Mouse (Mus musculus): ENCODE results near the gene Rrbp1. TPM values are rescaled to one million over a fixed set of nuclear protein-coding genes. Genes with fewer than 3 reads are reported as not detected.
A peak's percentile ranks its signal among the peaks of the same experiment; 100 is the strongest.

Gene Rrbp1
- polyA plus RNA-seq, 1 experiment from 2014 or later = 106 TPM

DNA sequence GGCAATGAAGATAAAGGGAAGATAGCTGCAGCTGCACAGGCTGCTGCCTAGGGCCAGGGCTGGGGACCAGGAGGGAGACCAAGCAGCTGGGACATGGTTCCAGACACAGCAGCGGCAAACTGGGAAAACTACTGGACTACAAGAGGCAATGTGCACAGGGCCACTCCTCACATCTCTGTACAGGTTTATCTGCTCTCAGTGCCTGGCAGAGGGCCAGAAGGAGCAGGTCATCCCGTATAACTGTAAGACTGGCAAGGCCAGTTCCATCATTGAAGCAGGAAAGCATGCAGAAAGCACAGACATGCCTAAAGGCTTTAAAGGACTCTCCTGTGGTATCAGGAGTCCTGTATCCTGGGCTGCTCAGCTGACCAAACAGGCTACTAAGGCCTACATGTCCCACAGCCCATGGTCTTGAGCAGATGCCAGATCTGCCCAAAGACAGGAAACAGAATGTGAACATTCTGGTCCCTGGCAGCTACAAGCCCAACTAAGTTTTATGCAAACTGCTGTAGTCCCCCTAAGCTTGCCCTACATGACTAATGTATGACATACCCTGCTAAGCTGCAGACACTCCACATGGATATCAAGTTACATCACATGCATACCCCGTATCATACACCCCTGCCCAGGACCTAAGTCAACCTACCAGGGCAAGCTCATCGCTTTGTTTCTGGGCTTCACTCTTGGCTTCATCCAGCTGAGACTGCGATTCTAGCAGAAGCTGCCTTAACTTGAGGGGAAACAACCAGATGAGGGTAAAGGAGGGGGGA, 59.3 kb downstream of the Rrbp1 start:
- no peaks in the 10 kb centered on the region for H3K9me3 ChIP-seq (ENCODE audit: control insufficient read depth, low read length)
- peaks cover 58% of the 10 kb centered on the region for H3K36me3 ChIP-seq (ENCODE audit: control insufficient read depth, insufficient read depth, low read length)
- WGBS = 73% methylated on average over 5 of the region's 5 CpGs
- peak; percentile 39; the same call in 1 of the 2 replicates for ATAC-seq
- H3K4me2 ChIP-seq (ENCODE audit: low read depth, low read length) = no peak overlapping the region
- no peak overlapping the region for H3K9ac ChIP-seq (ENCODE audit: low read depth, low read length)
- no peak overlapping the region for H3K4me3 ChIP-seq (ENCODE audit: low read length)
- H3K4me1 ChIP-seq (ENCODE audit: control insufficient read depth, insufficient read depth, low read length) = peaks cover 7% of the 10 kb centered on the region; the same call in 1 of the 2 replicates
- no peaks in the 10 kb centered on the region for H3K27me3 ChIP-seq (replicated peaks; ENCODE audit: control insufficient read depth, insufficient read depth, low read length)
- H3K27ac ChIP-seq (ENCODE audit: low read length) = no peak overlapping the region

GRCm38 (mm10) chr2:143951028-143951420, 60.0 kb downstream of the Rrbp1 start:
- Histone ChIP-seq H3K9ac (ENCODE audit: low read depth, low read length) (no peak overlapping the region), H3K27ac (ENCODE audit: low read length) (no peak overlapping the region), H3K4me3 (ENCODE audit: low read length) (no peak overlapping the region), H3K4me1 (ENCODE audit: control insufficient read depth, insufficient read depth, low read length) (peaks cover 7% of the 10 kb centered on the region; the same call in 1 of the 2 replicates), H3K9me3 (ENCODE audit: control insufficient read depth, low read length) (no peaks in the 10 kb centered on the region), H3K27me3 (replicated peaks; ENCODE audit: control insufficient read depth, insufficient read depth, low read length) (no peaks in the 10 kb centered on the region), H3K4me2 (ENCODE audit: low read depth, low read length) (no peak overlapping the region), H3K36me3 (ENCODE audit: control insufficient read depth, insufficient read depth, low read length) (peaks cover 59% of the 10 kb centered on the region)
- WGBS = 86% methylated on average over 1 of the region's 1 CpGs
- no peak for ATAC-seq

- Histone ChIP-seq H3K9me3 (ENCODE audit: control insufficient read depth, low read length) (no peaks in the 10 kb centered on the region), H3K27me3 (replicated peaks; ENCODE audit: control insufficient read depth, insufficient read depth, low read length) (no peaks in the 10 kb centered on the region), H3K4me2 (ENCODE audit: low read depth, low read length) (no peak overlapping the region), H3K4me3 (ENCODE audit: low read length) (no peak overlapping the region), H3K9ac (ENCODE audit: low read depth, low read length) (no peak overlapping the region), H3K4me1 (ENCODE audit: control insufficient read depth, insufficient read depth, low read length) (peaks cover 7% of the 10 kb centered on the region; the same call in 1 of the 2 replicates), H3K36me3 (ENCODE audit: control insufficient read depth, insufficient read depth, low read length) (peaks cover 60% of the 10 kb centered on the region), H3K27ac (ENCODE audit: low read length) (no peak overlapping the region)
- no peak for ATAC-seq
- 83% methylated on average over 5 of the region's 5 CpGs for WGBS
These were observed 60.6 kb downstream of the Rrbp1 start for GRCm38 (mm10) chr2:143950290-143951027.

DNA sequence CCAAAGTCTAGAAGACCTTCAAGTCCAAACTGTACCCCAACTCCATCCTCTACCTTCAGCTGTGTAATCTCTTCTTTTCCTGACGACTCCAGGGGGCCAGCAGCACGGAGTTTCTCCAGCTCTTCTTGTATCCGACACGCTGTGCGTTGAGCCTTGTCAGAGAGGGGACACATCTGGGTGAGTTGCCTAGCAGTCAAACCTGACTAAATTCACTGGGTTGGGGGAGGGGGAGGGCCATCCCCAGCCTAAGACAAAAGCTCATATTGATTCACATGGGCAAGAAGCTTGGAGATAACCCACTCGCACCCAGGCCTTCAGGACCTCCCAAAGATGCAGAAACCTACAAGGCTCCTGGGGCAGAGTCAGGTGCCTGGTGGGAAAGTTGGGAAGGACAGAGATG, 61.8 kb downstream of the Rrbp1 start:
- no peak overlapping the region for H3K4me2 ChIP-seq (ENCODE audit: low read depth, low read length)
- H3K27me3 ChIP-seq (replicated peaks; ENCODE audit: control insufficient read depth, insufficient read depth, low read length) = no peaks in the 10 kb centered on the region
- H3K36me3 ChIP-seq (ENCODE audit: control insufficient read depth, insufficient read depth, low read length) = peaks cover 60% of the 10 kb centered on the region
- ATAC-seq = no peak
- 94% methylated on average over 6 of the region's 6 CpGs for WGBS
- no peak overlapping the region for H3K4me3 ChIP-seq (ENCODE audit: low read length)
- peaks cover 7% of the 10 kb centered on the region; the same call in 1 of the 2 replicates for H3K4me1 ChIP-seq (ENCODE audit: control insufficient read depth, insufficient read depth, low read length)
- H3K27ac ChIP-seq (ENCODE audit: low read length) = no peak overlapping the region
- no peaks in the 10 kb centered on the region for H3K9me3 ChIP-seq (ENCODE audit: control insufficient read depth, low read length)
- no peak overlapping the region for H3K9ac ChIP-seq (ENCODE audit: low read depth, low read length)

DNA sequence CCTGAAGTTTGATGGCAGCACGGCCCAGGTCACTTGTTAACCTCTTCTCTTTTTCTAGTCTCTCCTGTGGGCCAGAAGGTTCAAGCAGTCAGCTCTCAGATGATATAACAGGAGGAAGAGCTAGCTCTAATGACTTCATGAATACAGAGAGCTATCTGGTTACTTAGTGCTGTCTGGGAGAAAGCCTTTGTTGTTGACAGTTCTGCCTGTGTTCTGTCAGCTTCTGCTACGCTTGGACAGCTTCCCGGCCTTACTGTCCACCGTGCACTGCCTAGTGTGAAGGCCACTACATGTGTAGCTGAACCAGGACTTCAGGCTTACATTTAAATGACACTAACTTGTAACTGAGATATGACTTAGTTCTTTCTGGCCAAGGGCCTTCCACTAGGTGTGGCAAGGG, 62.6 kb downstream of the Rrbp1 start:
- WGBS = 78% methylated on average over 4 of the region's 4 CpGs
- Histone ChIP-seq H3K9ac (ENCODE audit: low read depth, low read length) (no peak overlapping the region), H3K4me1 (ENCODE audit: control insufficient read depth, insufficient read depth, low read length) (peaks cover 7% of the 10 kb centered on the region; the same call in 1 of the 2 replicates), H3K4me2 (ENCODE audit: low read depth, low read length) (no peak overlapping the region), H3K4me3 (ENCODE audit: low read length) (no peak overlapping the region), H3K27me3 (replicated peaks; ENCODE audit: control insufficient read depth, insufficient read depth, low read length) (no peaks in the 10 kb centered on the region), H3K36me3 (ENCODE audit: control insufficient read depth, insufficient read depth, low read length) (peaks cover 56% of the 10 kb centered on the region), H3K9me3 (ENCODE audit: control insufficient read depth, low read length) (no peaks in the 10 kb centered on the region), H3K27ac (ENCODE audit: low read length) (peak overlapping the region; percentile 12; the same call in 1 of the 2 replicates)
- ATAC-seq = no peak

GRCm38 (mm10) chr2:143947981-143948380, 63.1 kb downstream of the Rrbp1 start:
- Histone ChIP-seq H3K27me3 (replicated peaks; ENCODE audit: control insufficient read depth, insufficient read depth, low read length) (no peaks in the 10 kb centered on the region), H3K27ac (ENCODE audit: low read length) (peak overlapping the region; percentile 12), H3K4me1 (ENCODE audit: control insufficient read depth, insufficient read depth, low read length) (peaks cover 7% of the 10 kb centered on the region; the same call in 1 of the 2 replicates), H3K9ac (ENCODE audit: low read depth, low read length) (no peak overlapping the region), H3K36me3 (ENCODE audit: control insufficient read depth, insufficient read depth, low read length) (peaks cover 54% of the 10 kb centered on the region), H3K4me2 (ENCODE audit: low read depth, low read length) (no peak overlapping the region), H3K9me3 (ENCODE audit: control insufficient read depth, low read length) (no peaks in the 10 kb centered on the region), H3K4me3 (ENCODE audit: low read length) (no peak overlapping the region)
- no peak for ATAC-seq
- WGBS = 75% methylated on average over 3 of the region's 3 CpGs

GRCm38 (mm10) chr2:143946399-143946798, 64.7 kb downstream of the Rrbp1 start:
- 86% methylated on average over 2 of the region's 2 CpGs for WGBS
- peaks cover 4% of the 10 kb centered on the region; the same call in 1 of the 2 replicates for H3K4me1 ChIP-seq (ENCODE audit: control insufficient read depth, insufficient read depth, low read length)
- H3K9me3 ChIP-seq (ENCODE audit: control insufficient read depth, low read length) = no peaks in the 10 kb centered on the region
- peaks cover 50% of the 10 kb centered on the region for H3K36me3 ChIP-seq (ENCODE audit: control insufficient read depth, insufficient read depth, low read length)
- H3K4me2 ChIP-seq (ENCODE audit: low read depth, low read length) = no peak overlapping the region
- no peaks in the 10 kb centered on the region for H3K27me3 ChIP-seq (replicated peaks; ENCODE audit: control insufficient read depth, insufficient read depth, low read length)
- ATAC-seq = no peak
- H3K9ac ChIP-seq (ENCODE audit: low read depth, low read length) = no peak overlapping the region
- H3K27ac ChIP-seq (ENCODE audit: low read length) = no peak overlapping the region
- no peak overlapping the region for H3K4me3 ChIP-seq (ENCODE audit: low read length)

- no peak overlapping the region for H3K4me3 ChIP-seq (ENCODE audit: low read length)
- 91% methylated on average over 7 of the region's 7 CpGs for WGBS
- H3K36me3 ChIP-seq (ENCODE audit: control insufficient read depth, insufficient read depth, low read length) = peaks cover 45% of the 10 kb centered on the region
- H3K9ac ChIP-seq (ENCODE audit: low read depth, low read length) = no peak overlapping the region
- no peak overlapping the region for H3K4me2 ChIP-seq (ENCODE audit: low read depth, low read length)
- no peaks in the 10 kb centered on the region for H3K27me3 ChIP-seq (replicated peaks; ENCODE audit: control insufficient read depth, insufficient read depth, low read length)
- peak; percentile 60 for ATAC-seq
- H3K27ac ChIP-seq (ENCODE audit: low read length) = no peak overlapping the region
- peaks cover 4% of the 10 kb centered on the region; the same call in 1 of the 2 replicates for H3K4me1 ChIP-seq (ENCODE audit: control insufficient read depth, insufficient read depth, low read length)
- H3K9me3 ChIP-seq (ENCODE audit: control insufficient read depth, low read length) = no peaks in the 10 kb centered on the region
These were observed 65.5 kb downstream of the Rrbp1 start for GRCm38 (mm10) chr2:143945466-143946075.

DNA sequence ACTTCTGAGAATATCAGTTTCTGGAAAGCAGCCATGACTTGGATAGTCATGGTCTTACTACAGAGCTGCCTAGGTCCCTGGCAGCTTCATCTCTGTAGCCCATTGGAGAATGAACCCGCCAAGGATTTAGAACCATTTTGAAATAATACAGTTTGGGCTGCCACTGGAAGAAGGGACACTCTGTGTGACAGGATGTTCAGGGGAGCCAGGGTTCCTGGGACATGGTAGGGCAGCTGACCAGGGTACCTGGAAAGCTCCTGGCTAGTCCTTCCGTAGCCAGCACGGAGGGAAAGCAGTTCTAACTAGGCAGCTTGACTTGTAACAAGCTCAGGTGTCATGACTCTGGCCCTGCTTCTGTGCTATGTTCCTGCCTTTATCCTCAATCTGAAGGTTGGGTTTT, 66.3 kb downstream of the Rrbp1 start:
- H3K4me3 ChIP-seq (ENCODE audit: low read length) = no peak overlapping the region
- no peak overlapping the region for H3K4me2 ChIP-seq (ENCODE audit: low read depth, low read length)
- no peaks in the 10 kb centered on the region for H3K27me3 ChIP-seq (replicated peaks; ENCODE audit: control insufficient read depth, insufficient read depth, low read length)
- 92% methylated on average over 3 of the region's 3 CpGs for WGBS
- no peak overlapping the region for H3K9ac ChIP-seq (ENCODE audit: low read depth, low read length)
- peaks cover 47% of the 10 kb centered on the region for H3K36me3 ChIP-seq (ENCODE audit: control insufficient read depth, insufficient read depth, low read length)
- no peaks in the 10 kb centered on the region for H3K9me3 ChIP-seq (ENCODE audit: control insufficient read depth, low read length)
- peaks cover 4% of the 10 kb centered on the region; the same call in 1 of the 2 replicates for H3K4me1 ChIP-seq (ENCODE audit: control insufficient read depth, insufficient read depth, low read length)
- no peak overlapping the region for H3K27ac ChIP-seq (ENCODE audit: low read length)
- no peak for ATAC-seq
